Mouse (Mus musculus) neural tube, postnatal 0 days (tissue): ENCODE measurements around the gene Prlhr. TPM values are rescaled to one million over a fixed set of nuclear protein-coding genes. Genes with fewer than 3 reads are reported as not detected.

ENCODE experiments used
- polyA plus RNA-seq: library from polyadenylated mRNA; unstranded; fragments of >200 nt; fragmentation: Nextera tagmentation; extraction: Ambion mirVana; gene quantifications from 2 replicates; pipeline ENCODE4 v1.2.1, GENCODE M21; 2015

Prlhr gene
- 0.33 and 0.37 TPM in 2 replicates for polyA plus RNA-seq

GRCm38 (mm10) chr19:60468254-60468762 is at the start of gene Prlhr:
Gene Prlhr, minus strand, starts transcription at chr19:60468304.

Other genes with a start within 250 kb of the Prlhr start
- gene Fam204a, start 241.6 kb downstream of the Prlhr start, polyA plus RNA-seq: 61.4 and 65.6 TPM in 2 replicates
- 15.9 and 19.3 TPM in 2 replicates for gene Cacul1, start 112.7 kb upstream of the Prlhr start, polyA plus RNA-seq